Mouse (Mus musculus) intestine, embryonic 14.5 days (tissue): ENCODE measurements around the gene Rab11a. TPM values are rescaled to one million over a fixed set of nuclear protein-coding genes. Genes with fewer than 3 reads are reported as not detected.
A peak's percentile ranks its signal among the peaks of the same experiment; 100 is the strongest.
"Not testable (repeated sequence)": the region's sequence is repeated elsewhere in the genome, so short reads cannot be mapped to it uniquely, and the experiment has no call there.

ENCODE experiments used
- ATAC-seq: fragments of 200-750 bp; cut with Nextera tagmentation; replicated peaks from 2 replicates; pipeline ENCODE4 v1.8.0; 2017; ENCODE audit warnings: low read depth, moderate number of reproducible peaks, moderate TSS enrichment, moderate library complexity; ENCODE audit not compliant: low FRiP score, low TSS enrichment
- DNase-seq: peaks from one replicate; pipeline ENCODE4 v3.0.0-alpha.2; 2018; ENCODE audit warnings: low spot score
- H3K27ac ChIP-seq: fragments of 300-500 bp; sonication (generic); 2 replicates; pipeline ENCODE4 v1.5.1; 2014; ENCODE audit warnings: low read depth, mild to moderate bottlenecking, control low read depth
- H3K27me3 ChIP-seq: fragments of 300-500 bp; sonication (generic); replicated peaks from 2 replicates; pipeline ENCODE4 v1.6.1; 2014; ENCODE audit warnings: low read length, control low read depth; ENCODE audit not compliant: control insufficient read depth, insufficient read depth
- H3K36me3 ChIP-seq: fragments of 300-500 bp; sonication (generic); 2 replicates; pipeline ENCODE4 v1.6.1; 2014; ENCODE audit warnings: low read length, control low read depth; ENCODE audit not compliant: control insufficient read depth, insufficient read depth
- H3K4me1 ChIP-seq: fragments of 300-500 bp; sonication (generic); replicated peaks from 2 replicates; pipeline ENCODE4 v1.6.1; 2014; ENCODE audit warnings: low read length, control low read depth, mixed read lengths; ENCODE audit not compliant: control insufficient read depth, insufficient read depth
- H3K4me2 ChIP-seq: fragments of 300-500 bp; sonication (generic); 2 replicates; pipeline ENCODE4 v1.6.1; 2014; ENCODE audit warnings: low read length
- H3K4me3 ChIP-seq: fragments of 300-500 bp; sonication (generic); 2 replicates; pipeline ENCODE4 v1.5.1; 2014; ENCODE audit warnings: low read depth, low read length, control low read depth, mixed read lengths
- H3K9ac ChIP-seq: fragments of 300-500 bp; sonication (generic); 2 replicates; pipeline ENCODE4 v1.6.1; 2014; ENCODE audit warnings: mild to moderate bottlenecking, low read length
- H3K9me3 ChIP-seq: fragments of 300-500 bp; sonication (generic); 2 replicates; pipeline ENCODE4 v1.6.1; 2016; ENCODE audit warnings: low read length, control low read depth; ENCODE audit not compliant: control insufficient read depth
- WGBS: fragments of 180-500 bp; shearing (Covaris S2); extraction: QIAGEN DNeasy Blood & Tissue Kit; methylation state at CpG from one replicate; pipeline ENCODE4 v1.1.7; 2014; 5-methylcytosine and 5-hydroxymethylcytosine counted together
- polyA plus RNA-seq: library from polyadenylated mRNA; unstranded; fragments of >200 nt; fragmentation: Nextera tagmentation; extraction: Ambion mirVana; gene quantifications from 2 replicates; pipeline ENCODE4 v1.2.1, GENCODE M21; 2014

Rab11a gene
- polyA plus RNA-seq, 1 experiment from 2014 or later: 391 TPM

- no peaks in the 10 kb centered on the region for H3K9me3 ChIP-seq
- H3K27ac ChIP-seq: no peak overlapping the region
Measured at GRCm38 (mm10) chr9:64695266-64695665, 42.3 kb downstream of the Rab11a start.

GRCm38 (mm10) chr9:64693094-64693493 lies 44.5 kb downstream of the Rab11a start:
- Histone ChIP-seq H3K27ac (no peak overlapping the region), H3K9ac (no peak overlapping the region), H3K27me3 (no peaks in the 10 kb centered on the region), H3K4me1 (no peaks in the 10 kb centered on the region), H3K4me2 (no peak overlapping the region), H3K4me3 (no peak overlapping the region), H3K36me3 (peaks cover 13% of the 10 kb centered on the region), H3K9me3 (no peaks in the 10 kb centered on the region)
- DNase-seq (no peak), ATAC-seq (no peak)
- WGBS: 78% methylated on average over 2 of the region's 2 CpGs

More at GRCm38 (mm10) chr9:64695266-64695665, 42.3 kb downstream of the Rab11a start:
- H3K9ac ChIP-seq: no peak overlapping the region
- WGBS: 94% methylated on average over 1 of the region's 1 CpGs
- H3K36me3 ChIP-seq: peaks cover 13% of the 10 kb centered on the region
- H3K4me1 ChIP-seq: no peaks in the 10 kb centered on the region; the same call in 1 of the 2 replicates
- H3K4me3 ChIP-seq: no peak overlapping the region
- no peaks in the 10 kb centered on the region for H3K27me3 ChIP-seq
- no peak overlapping the region for H3K4me2 ChIP-seq
- DNase-seq (no peak), ATAC-seq (no peak)

- H3K9me3 ChIP-seq: no peaks in the 10 kb centered on the region
- DNase-seq (peak; percentile 79), ATAC-seq (peak; percentile 58; the same call in 1 of the 2 replicates)
- H3K36me3 ChIP-seq: peaks cover 6% of the 10 kb centered on the region
- H3K4me2 ChIP-seq: no peak overlapping the region
- H3K4me1 ChIP-seq: no peaks in the 10 kb centered on the region
- H3K27me3 ChIP-seq: no peaks in the 10 kb centered on the region
- 3% methylated on average over 7 of the region's 7 CpGs for WGBS
- no peak overlapping the region for H3K4me3 ChIP-seq
- H3K9ac ChIP-seq: no peak overlapping the region
- H3K27ac ChIP-seq: no peak overlapping the region
Measured at GRCm38 (mm10) chr9:64691176-64691575, 46.4 kb downstream of the Rab11a start.

GRCm38 (mm10) chr9:64690771-64691170 lies 46.8 kb downstream of the Rab11a start:
- ATAC-seq (no peak), DNase-seq (no peak)
- Histone ChIP-seq H3K27ac (no peak overlapping the region), H3K4me2 (no peak overlapping the region), H3K36me3 (peaks cover 6% of the 10 kb centered on the region), H3K9ac (no peak overlapping the region), H3K27me3 (no peaks in the 10 kb centered on the region), H3K4me3 (no peak overlapping the region), H3K9me3 (no peaks in the 10 kb centered on the region), H3K4me1 (no peaks in the 10 kb centered on the region)
- WGBS: 92% methylated on average over 2 of the region's 2 CpGs

- Histone ChIP-seq H3K36me3 (no peaks in the 10 kb centered on the region), H3K9ac (no peak overlapping the region), H3K9me3 (no peaks in the 10 kb centered on the region), H3K4me3 (no peak overlapping the region), H3K4me2 (no peak overlapping the region), H3K27me3 (no peaks in the 10 kb centered on the region), H3K27ac (no peak overlapping the region), H3K4me1 (no peaks in the 10 kb centered on the region)
- no peak for DNase-seq
- 33% methylated on average over 1 of the region's 1 CpGs for WGBS
- no peak for ATAC-seq
Measured at GRCm38 (mm10) chr9:64688015-64688394, 49.6 kb downstream of the Rab11a start.

GRCm38 (mm10) chr9:64687122-64688014 lies 50.2 kb downstream of the Rab11a start:
- WGBS: 53% methylated on average over 13 of the region's 13 CpGs

GRCm38 (mm10) chr9:64671341-64672319 lies 65.9 kb downstream of the Rab11a start:
- WGBS: 32% methylated on average over 8 of the region's 11 CpGs
- H3K9me3 ChIP-seq, H3K4me3 ChIP-seq, H3K4me1 ChIP-seq, H3K27ac ChIP-seq, H3K27me3 ChIP-seq, H3K9ac ChIP-seq, H3K36me3 ChIP-seq, H3K4me2 ChIP-seq: not testable (repeated sequence)
- peak; percentile 62 for DNase-seq
- peak; percentile 65; the same call in 1 of the 2 replicates for ATAC-seq

More at GRCm38 (mm10) chr9:64687122-64688014, 50.2 kb downstream of the Rab11a start:
- no peak overlapping the region for H3K4me2 ChIP-seq
- DNase-seq: no peak
- H3K4me3 ChIP-seq: no peak overlapping the region
- no peak overlapping the region for H3K27ac ChIP-seq
- no peak overlapping the region for H3K9ac ChIP-seq
- no peaks in the 10 kb centered on the region for H3K4me1 ChIP-seq
- ATAC-seq: no peak
- no peaks in the 10 kb centered on the region for H3K27me3 ChIP-seq
- no peaks in the 10 kb centered on the region for H3K36me3 ChIP-seq
- H3K9me3 ChIP-seq: no peaks in the 10 kb centered on the region

- Histone ChIP-seq H3K27ac (no peak overlapping the region), H3K27me3 (no peaks in the 10 kb centered on the region), H3K4me3 (no peak overlapping the region), H3K4me1 (no peaks in the 10 kb centered on the region), H3K9me3 (no peaks in the 10 kb centered on the region), H3K36me3 (no peaks in the 10 kb centered on the region), H3K9ac (no peak overlapping the region), H3K4me2 (no peak overlapping the region)
- 72% methylated on average over 2 of the region's 2 CpGs for WGBS
- DNase-seq (no peak), ATAC-seq (no peak)
Measured at GRCm38 (mm10) chr9:64668001-64668400, 69.6 kb downstream of the Rab11a start.
